Mouse (Mus musculus) embryonic fibroblast, embryonic 13.5 days (primary cell): ENCODE measurements around the gene Gas6.

Source experiments
- CTCF ChIP-seq: IDR thresholded peaks from 2 replicates; pipeline ENCODE4 v1.5.1; 2011; ENCODE audit warnings: mild to moderate bottlenecking, control low read depth, low read length, moderate library complexity, borderline replicate concordance; ENCODE audit not compliant: insufficient read depth
- POLR2A ChIP-seq: IDR thresholded peaks from 2 replicates; pipeline ENCODE4 v1.6.1; 2011; ENCODE audit warnings: low read depth, mild to moderate bottlenecking, control low read depth, low read length, moderate library complexity

DNA sequence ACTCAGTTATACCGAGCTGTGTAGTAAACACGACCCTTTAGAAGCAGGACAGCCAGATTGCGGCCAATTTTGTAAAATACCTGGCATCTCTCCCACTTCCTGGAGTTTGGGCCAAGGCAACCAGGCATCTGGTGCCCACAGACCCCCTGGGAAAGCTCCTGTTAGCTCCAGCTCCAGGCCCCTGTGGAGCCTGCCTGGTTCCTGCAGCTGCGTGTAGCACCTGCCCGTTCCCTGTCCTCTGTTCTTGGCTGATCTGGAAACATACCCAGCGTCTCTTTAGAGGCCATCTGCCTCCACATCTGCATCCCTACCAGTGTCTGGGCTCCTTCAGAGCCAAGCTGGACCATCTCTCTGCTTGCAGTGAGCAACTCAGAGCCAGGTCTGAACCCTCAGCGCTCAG is 63.9 kb downstream of the Gas6 start:
- no peak for TF ChIP-seq POLR2A
- TF ChIP-seq CTCF, result no peak
